Mouse (Mus musculus) common myeloid progenitor, adult 5-6 weeks (primary cell): Measurements from ENCODE around the gene Gm20696. TPM values are rescaled to one million over a fixed set of nuclear protein-coding genes. Genes with fewer than 3 reads are reported as not detected.

Experiments
- ATAC-seq: replicated peaks from 2 replicates; pipeline ENCODE4 v1.8.0; 2016; ENCODE audit warnings: low read depth, mild to moderate bottlenecking, moderate TSS enrichment, inconsistent platforms; ENCODE audit not compliant: poor library complexity, severe bottlenecking
- total RNA-seq: library from RNA; stranded (forward); fragments of 200-1000, 187-1606 nt; gene quantifications from 2 replicates; pipeline ENCODE4 v1.2.3, GENCODE M21; 2017

Gene Gm20696
- total RNA-seq, 1 experiment from 2014 or later = 4.0 TPM

GRCm38 (mm10) chr6:99281433-99281832 lies 385.2 kb downstream of the Gm20696 start:
- ATAC-seq = no peak

DNA sequence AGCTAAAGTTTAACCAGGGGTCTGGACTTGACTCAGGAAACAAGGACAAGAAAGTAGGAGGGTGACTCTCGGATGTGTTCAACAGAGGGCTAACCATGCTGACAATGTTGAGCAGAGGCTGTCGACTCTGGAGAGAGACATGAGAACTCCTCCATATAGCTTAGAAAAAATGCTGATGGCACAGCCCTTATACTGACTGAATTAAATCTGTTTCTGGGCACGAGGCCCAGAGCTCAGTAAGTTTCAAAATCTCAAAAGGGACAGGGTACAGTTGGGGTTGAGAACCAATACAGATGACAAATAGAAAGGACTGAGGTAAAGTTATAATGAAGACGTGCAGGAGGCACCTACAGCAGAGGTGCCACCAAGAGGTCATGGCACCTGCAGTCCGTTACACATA lies 386.0 kb downstream of the Gm20696 start:
- ATAC-seq = no peak

GRCm38 (mm10) chr6:99277251-99277650 lies 389.3 kb downstream of the Gm20696 start:
- no peak for ATAC-seq

DNA sequence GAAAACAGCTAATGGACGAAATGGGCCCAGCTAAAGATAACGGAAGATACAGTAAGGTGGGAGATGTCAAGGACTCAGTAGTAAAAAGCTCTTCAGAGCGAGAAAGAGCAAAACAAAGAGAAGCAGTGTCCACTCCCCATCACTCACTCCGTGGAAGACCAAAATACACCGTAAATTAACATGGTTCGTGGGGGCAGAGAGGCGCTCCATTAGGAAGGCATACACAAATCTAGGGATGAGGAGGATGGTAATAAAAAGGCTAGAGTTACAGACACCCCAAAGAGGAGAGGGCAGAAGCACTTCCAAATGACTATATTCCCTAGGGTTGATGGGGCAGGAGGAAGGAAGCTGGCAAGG lies 390.3 kb downstream of the Gm20696 start:
- no peak for ATAC-seq

DNA sequence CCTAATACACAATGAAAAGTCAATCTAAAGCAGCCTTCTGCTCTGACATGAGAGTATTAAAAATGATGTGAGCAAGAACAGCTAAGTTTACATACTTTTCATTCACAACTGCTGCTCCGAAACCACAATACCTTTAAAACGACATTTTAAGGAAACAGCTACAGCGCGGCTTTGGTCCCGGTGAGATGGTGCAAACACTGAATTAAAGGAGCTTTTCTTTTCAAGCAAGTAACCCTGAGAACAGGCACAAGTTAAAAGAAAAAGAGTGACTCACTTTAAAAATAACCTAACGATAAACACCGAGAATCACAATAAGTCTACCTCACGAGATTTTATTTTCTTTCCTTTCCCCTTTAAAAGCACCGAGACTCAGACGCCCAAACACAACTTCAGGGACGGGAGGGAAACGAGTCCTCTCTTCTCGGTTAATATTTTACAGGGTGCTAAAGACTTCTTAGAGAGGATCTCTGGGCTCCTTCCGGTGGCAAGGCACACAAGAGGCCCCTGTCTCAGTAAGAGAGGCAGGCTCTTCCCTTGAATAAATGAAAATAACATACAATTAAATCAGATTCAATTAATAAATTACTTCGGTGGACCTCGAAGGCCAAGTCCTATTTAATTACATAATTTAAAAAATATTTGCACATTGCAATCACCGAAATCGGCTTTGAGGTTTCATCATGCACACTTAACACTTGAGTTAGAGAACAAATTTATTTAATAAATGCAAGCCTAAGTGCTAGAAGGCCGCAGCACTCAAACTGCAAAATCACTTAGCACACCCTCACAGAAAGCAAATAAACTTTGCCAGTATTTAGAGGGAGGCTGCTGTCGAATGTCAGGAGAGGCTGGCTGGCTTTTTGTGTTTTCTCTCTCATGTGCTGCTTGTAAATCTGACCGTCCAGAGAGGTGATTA lies 391.0 kb downstream of the Gm20696 start:
- ATAC-seq = no peak

DNA sequence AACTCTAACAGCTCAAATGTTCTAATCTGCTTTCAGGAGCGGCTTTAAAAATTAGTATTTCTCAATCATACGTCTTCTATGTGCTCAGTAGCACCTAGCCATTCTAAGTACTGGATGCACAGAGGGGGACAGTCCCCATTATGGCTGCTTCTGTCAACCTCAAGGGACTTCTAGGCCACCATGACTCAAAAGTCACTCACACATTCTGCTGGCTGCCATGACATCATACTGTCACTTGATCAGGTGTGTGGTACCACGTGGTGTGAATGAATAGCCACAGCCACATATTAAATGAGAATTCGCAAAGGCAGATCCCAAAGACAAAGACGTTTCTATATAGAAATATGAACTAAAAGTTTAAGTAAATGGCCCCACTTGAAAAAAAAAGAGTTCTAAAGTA lies 391.9 kb downstream of the Gm20696 start:
- ATAC-seq = no peak

DNA sequence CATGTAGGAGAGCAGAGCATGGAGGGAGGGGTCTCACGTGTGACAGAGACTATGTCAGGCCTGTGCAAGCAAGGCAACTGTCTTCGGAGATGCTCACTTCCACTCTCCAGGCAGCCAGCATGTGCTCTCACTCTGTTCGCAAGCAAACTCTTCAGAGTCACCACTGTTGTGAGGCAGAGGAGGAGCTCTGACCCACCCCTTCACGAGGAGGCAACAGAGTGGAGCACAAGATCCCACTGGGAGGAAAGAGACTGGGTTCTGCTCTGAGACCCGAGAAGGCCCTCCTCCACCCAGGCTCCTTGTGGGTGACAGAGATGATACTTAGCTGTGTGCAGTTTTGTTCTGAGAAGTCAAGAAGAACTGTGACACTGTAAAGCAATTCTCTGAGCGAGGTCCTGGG lies 392.4 kb downstream of the Gm20696 start:
- ATAC-seq = no peak

DNA sequence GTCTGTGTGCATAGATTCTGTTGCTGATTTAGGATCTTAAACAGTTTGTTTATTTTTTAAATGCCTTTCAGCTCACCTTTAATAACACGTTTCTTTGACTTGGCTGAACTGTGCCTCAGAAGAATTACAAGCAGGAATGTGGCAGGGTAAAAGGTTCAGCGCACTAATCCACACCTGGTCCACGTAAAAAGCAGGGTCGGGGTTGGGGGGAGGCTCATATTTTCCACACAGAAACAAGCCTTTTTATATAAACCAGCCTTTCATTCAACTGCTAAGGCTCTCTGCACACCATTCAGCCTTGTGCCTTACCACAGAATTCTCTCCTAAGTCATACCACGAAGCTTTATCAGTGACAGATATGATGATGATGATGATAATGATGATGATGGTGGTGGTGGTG lies 393.4 kb downstream of the Gm20696 start:
- ATAC-seq = no peak

DNA sequence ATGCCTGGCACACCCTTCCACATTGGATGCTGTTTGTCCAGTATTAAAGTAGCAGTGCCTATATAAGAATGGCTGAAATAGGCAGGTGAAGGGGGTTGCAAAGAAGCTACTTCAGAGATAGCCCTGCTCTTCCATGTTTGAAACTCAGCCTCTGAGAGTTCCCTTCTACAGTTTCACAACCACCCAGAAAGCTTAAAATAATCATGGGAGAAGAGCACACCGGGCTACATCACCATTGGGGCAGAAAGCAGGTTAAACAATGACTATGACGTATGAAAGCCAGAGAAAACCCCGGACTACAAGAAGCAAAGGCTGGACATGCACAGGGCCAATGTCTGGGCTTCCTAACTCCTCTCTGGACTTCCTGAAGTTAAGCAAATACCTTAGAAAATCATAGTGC lies 394.4 kb downstream of the Gm20696 start:
- no peak for ATAC-seq

- no peak for ATAC-seq
Measured at GRCm38 (mm10) chr6:99271741-99272140, 394.9 kb downstream of the Gm20696 start.

DNA sequence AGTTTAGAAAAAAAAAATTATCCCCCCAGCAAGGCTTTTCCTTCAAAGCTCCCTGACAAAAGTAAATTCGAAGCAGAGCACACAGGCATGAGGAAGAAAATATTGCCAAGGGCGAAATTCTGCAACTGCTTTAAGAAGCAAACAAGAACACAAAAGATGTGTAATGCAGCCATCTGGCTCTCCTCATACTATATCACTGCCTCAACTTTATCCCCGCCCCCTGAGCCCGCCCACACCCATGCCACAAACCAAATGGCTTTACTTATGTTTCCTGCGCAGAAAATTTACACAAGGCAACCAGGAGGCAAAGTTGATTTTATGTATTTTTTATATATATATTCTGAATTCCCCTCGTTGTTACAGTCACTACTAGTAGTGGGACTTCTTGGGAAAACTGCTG lies 396.7 kb downstream of the Gm20696 start:
- peak; percentile 62 for ATAC-seq

- no peak for ATAC-seq
Measured at GRCm38 (mm10) chr6:99268171-99269061, 398.2 kb downstream of the Gm20696 start.

GRCm38 (mm10) chr6:99265945-99266656 lies 400.5 kb downstream of the Gm20696 start:
- 0 out of 2 replicates have a peak, but pooled peaks have one; percentile 2 for ATAC-seq

GRCm38 (mm10) chr6:99265173-99265572 lies 401.4 kb downstream of the Gm20696 start:
- no peak for ATAC-seq

DNA sequence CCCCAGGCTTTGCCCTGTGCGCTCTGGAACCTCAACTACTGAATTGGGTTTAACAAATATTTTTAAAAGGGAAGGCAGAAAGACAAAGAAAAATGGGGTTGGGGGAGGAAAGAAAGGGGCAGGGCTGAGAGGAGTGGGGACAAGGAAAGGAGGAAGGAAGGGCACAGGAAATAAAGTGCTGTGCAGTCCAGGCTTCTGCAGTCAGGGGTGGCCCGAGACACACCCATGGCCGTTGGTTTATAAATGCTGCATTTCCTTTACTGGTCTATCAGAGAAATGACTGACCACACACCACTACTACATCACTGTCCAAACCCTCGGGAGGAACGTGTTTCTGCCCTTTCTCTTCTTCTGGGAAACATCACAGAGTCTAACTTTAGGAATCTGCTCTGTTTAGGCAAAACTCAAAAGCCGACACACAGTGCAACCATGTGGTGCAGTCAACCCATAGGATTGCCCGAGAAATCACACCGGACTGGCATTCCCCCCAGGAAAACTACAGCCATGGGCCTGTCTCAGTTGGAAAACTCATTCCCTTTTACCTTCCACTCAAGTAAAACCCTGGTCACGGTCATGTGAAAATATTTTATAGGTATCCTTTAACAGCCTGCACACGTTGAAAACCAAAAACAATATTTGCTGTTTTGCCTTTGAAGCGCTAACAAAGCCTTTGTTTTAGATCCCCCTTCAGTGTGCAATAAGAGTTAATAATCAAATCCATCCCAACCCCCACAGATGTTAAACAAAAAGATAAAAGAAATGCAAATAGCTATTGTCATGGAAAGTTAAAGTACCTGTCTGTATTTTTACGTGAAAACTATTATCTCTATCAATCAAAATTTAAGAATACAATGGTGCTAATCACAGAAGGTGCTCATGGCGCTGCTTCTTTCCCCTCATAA lies 402.2 kb downstream of the Gm20696 start:
- peak; percentile 57 for ATAC-seq

- ATAC-seq = no peak
Measured at GRCm38 (mm10) chr6:99263886-99264185, 402.8 kb downstream of the Gm20696 start.

DNA sequence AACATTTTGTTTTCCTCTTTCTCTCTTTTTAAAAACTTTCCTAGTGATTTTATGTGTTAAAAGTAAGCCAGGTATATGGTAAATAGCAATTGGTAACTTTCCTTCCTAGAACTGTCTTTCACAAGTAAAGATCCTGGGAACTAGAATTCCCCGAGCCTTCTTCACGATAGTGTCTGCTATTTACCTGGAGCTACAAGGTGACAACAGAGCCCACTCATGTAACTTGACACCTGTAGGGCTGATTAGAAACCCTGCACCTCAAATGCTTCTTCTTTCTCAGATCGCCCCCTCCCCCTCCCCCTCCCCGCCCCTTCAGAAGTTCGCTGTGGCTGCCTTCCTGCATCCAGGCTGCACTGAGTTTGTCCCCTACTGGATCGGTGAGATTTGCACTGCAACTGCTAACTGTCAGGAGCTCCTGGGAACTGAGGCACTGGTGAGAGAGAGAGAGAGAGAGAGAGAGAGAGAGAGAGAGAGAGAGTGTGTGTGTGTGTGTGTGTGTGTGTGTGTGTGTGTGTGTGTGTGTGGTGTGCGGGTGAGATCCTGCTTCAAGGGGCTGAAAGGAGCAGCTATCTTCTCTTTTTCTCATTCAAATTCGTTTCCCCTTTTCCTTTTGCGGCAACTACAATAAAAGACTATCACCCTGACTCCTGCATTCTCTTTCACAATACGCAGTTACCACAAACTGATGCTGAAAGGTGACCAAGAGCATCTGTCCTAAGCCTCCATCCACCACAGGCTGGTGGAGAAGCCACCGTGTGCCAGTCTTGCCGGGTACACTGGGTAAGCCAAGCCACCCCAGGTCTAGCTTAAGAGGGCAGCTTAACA lies 403.3 kb downstream of the Gm20696 start:
- ATAC-seq = peak; percentile 72

DNA sequence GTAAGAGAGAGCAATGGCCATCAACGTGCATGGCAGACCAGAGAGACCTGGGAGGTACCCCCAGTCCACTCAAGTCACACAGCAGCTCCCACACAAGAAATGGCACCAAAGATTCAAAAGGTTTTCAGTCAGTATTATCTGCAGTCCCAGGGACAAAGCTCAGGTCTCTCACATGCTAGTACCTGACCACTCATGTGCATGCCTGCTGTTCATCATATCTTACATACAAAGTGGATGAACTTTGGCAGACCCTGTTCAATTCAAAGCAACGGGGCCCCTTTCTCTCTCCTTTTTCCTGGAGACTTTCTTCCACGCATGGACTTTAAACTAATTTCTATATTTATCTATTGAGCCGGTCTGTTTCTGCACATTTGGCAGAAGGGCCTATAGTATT lies 404.9 kb downstream of the Gm20696 start:
- ATAC-seq = no peak
